In the genomic region with DNA sequence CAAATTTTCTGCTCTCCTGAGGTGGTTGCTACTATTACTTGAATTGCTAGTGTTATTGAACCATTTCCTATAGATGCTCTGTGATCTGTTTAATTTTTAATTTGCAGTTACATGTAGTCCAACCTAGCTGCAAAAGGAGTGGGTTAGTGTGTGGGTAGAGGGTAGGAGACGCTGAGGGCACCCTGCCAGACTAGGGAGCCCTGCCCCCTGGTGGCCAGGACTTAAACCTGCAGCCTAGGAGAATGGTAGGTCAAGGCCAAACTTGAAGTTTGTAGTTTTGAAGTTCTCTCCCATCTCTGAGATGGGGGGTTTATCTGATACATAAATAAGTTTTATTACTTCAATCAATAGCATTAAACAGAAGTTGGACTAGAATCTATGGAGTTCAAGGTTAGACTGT, we compare ENCODE assay signal across 8 mouse cellular contexts. TPM values are rescaled to one million over a fixed set of nuclear protein-coding genes. Genes with fewer than 3 reads are reported as not detected.
A peak's percentile ranks its signal among the peaks of the same experiment; 100 is the strongest.
DNase-seq lines count a peak whose midpoint lies in the region; ATAC-seq lines count a peak whose summit lies in the region.
"Had no signal": no experiment of that assay in that cellular context is flagged by ENCODE, and none has a peak within 500 bp of the region (broad histone marks: within the 10 kb centered on the region; RNA-seq: fewer than 3 reads in every experiment).

No protein-coding gene starts in this region.

- no peak overlapping the region for H3K4me3 ChIP-seq in limb, embryonic 11.5 days (ENCODE audit: low read depth, low read length)
- H3K4me3 ChIP-seq in neural tube, embryonic 14.5 days (ENCODE audit: low read depth, low read length): no peak overlapping the region

- WGBS in limb, embryonic 11.5 days: 13% methylated on average over 1 of the region's 1 CpGs
- WGBS in neural tube, embryonic 14.5 days: 4% methylated on average over 1 of the region's 1 CpGs

- H3K9ac ChIP-seq in limb, embryonic 11.5 days (ENCODE audit: low read length): no peak overlapping the region
- no peak overlapping the region for H3K9ac ChIP-seq in neural tube, embryonic 14.5 days (replicated peaks; ENCODE audit: low read depth, low read length)

- H3K4me2 ChIP-seq in limb, embryonic 11.5 days (ENCODE audit: low read depth, severe bottlenecking): no peak overlapping the region
- no peak overlapping the region for H3K4me2 ChIP-seq in neural tube, embryonic 14.5 days (ENCODE audit: low read depth, low read length)

- no peak for ATAC-seq in limb, embryonic 11.5 days (ENCODE audit: insufficient number of reproducible peaks, low FRiP score, low TSS enrichment, low read depth)
- ATAC-seq in neural tube, embryonic 14.5 days (ENCODE audit: low read depth): peak; percentile 69; the same call in 1 of the 2 replicates

- no peaks in the 10 kb centered on the region for H3K36me3 ChIP-seq in limb, embryonic 11.5 days (ENCODE audit: control insufficient read depth, insufficient read depth, low read length)
- no peaks in the 10 kb centered on the region for H3K36me3 ChIP-seq in neural tube, embryonic 14.5 days (ENCODE audit: control insufficient read depth, insufficient read depth, low read length)

- H3K4me1 ChIP-seq in limb, embryonic 11.5 days (ENCODE audit: control insufficient read depth, insufficient read depth, low read length): no peaks in the 10 kb centered on the region
- H3K4me1 ChIP-seq in neural tube, embryonic 14.5 days (ENCODE audit: control insufficient read depth, insufficient read depth, low read length): peaks cover 5% of the 10 kb centered on the region; the same call in 1 of the 2 replicates

- no peaks in the 10 kb centered on the region for H3K9me3 ChIP-seq in limb, embryonic 11.5 days (ENCODE audit: control insufficient read depth, low read length)
- H3K9me3 ChIP-seq in neural tube, embryonic 14.5 days (ENCODE audit: control insufficient read depth, low read length): no peaks in the 10 kb centered on the region

- DNase-seq in right cerebral cortex, adult 2 months (ENCODE audit: low spot score in 2 of 2): peak; percentile 62 to 63
- no peak for DNase-seq in right cerebral cortex, postnatal 25 days
- DNase-seq in adipocyte (ENCODE audit: low spot score): peak; percentile 44
- peak; percentile 71 for DNase-seq in embryo, embryonic 10.5 days (ENCODE audit: low spot score)
- peak; percentile 68 to 78 for DNase-seq in heart, postnatal 14 days
- DNase-seq in limb, embryonic 11.5 days (ENCODE audit: low spot score): peak; percentile 62

- no peaks in the 10 kb centered on the region for H3K27me3 ChIP-seq in limb, embryonic 11.5 days (ENCODE audit: control insufficient read depth, insufficient read depth, low read length)
- H3K27me3 ChIP-seq in neural tube, embryonic 14.5 days (ENCODE audit: control insufficient read depth, insufficient read depth, low read length): no peaks in the 10 kb centered on the region

- H3K27ac ChIP-seq in limb, embryonic 11.5 days (replicated peaks; ENCODE audit: low read depth, low read length): no peak overlapping the region
- no peak overlapping the region for H3K27ac ChIP-seq in neural tube, embryonic 14.5 days (ENCODE audit: low read depth, low read length)

- intact Hi-C loops in heart, postnatal 14 days (cut with DNase I): loop anchor here (2.0 kb wide), 1 partner anchor 311 kb away; no protein-coding TSS in a partner anchor

RNA-seq across cellular contexts. Expression of gene Kcnj10, which starts 16.5 kb away (rescaled TPM):
- total RNA-seq in heart, postnatal 14 days (2021): under 1 TPM; 0.10 to 0.22 TPM
- 0.07 and 0.11 TPM in 2 replicates for polyA plus RNA-seq in limb, embryonic 11.5 days (2014; fragmentation: Nextera tagmentation; extraction: Ambion mirVana)
- polyA plus RNA-seq in neural tube, embryonic 14.5 days (2014; fragmentation: Nextera tagmentation; extraction: Ambion mirVana): 2.3 and 2.6 TPM in 2 replicates
- polyA plus RNA-seq: heart, embryonic 14.5 days had no signal

RNA-seq across cellular contexts. Expression of gene Pigm, which starts 18.8 kb away (rescaled TPM):
- total RNA-seq in heart, postnatal 14 days (2021): 1 to 10 TPM; 6.4 to 7.1 TPM
- 12.4 and 12.6 TPM in 2 replicates for polyA plus RNA-seq in limb, embryonic 11.5 days (2014; fragmentation: Nextera tagmentation; extraction: Ambion mirVana)
- 5.2 and 6.1 TPM in 2 replicates for polyA plus RNA-seq in neural tube, embryonic 14.5 days (2014; fragmentation: Nextera tagmentation; extraction: Ambion mirVana)

RNA-seq across cellular contexts. Expression of gene Kcnj9, which starts 28.4 kb away (rescaled TPM):
- not detected for total RNA-seq in heart, postnatal 14 days (2021)
- polyA plus RNA-seq in limb, embryonic 11.5 days (2014; fragmentation: Nextera tagmentation; extraction: Ambion mirVana): not detected in 2 replicates
- polyA plus RNA-seq in neural tube, embryonic 14.5 days (2014; fragmentation: Nextera tagmentation; extraction: Ambion mirVana): 1.3 and 2.7 TPM in 2 replicates
- polyA plus RNA-seq: heart, embryonic 14.5 days had no signal

RNA-seq across cellular contexts. Expression of gene Atp1a2, which starts 59.7 kb away (rescaled TPM):
- 100 to 1,000 TPM; 448 to 458 TPM for total RNA-seq in heart, postnatal 14 days (2021)
- 1.4 and 1.5 TPM in 2 replicates for polyA plus RNA-seq in limb, embryonic 11.5 days (2014; fragmentation: Nextera tagmentation; extraction: Ambion mirVana)
- polyA plus RNA-seq in neural tube, embryonic 14.5 days (2014; fragmentation: Nextera tagmentation; extraction: Ambion mirVana): 23.6 and 27.9 TPM in 2 replicates
